Mouse (Mus musculus): ENCODE measurements around the gene Ppp1r9b.
"Not testable (repeated sequence)": the region's sequence is repeated elsewhere in the genome, so short reads cannot be mapped to it uniquely, and the experiment has no call there.

Gene Ppp1r9b

GRCm38 (mm10) chr11:94955103-94955502, 35.7 kb upstream of the Ppp1r9b start:
- no peaks in the 10 kb centered on the region for H3K27me3 ChIP-seq (ENCODE audit: insufficient read depth, low read length)
- TF ChIP-seq POU5F1 (IDR thresholded peaks at IDR 0.05; ENCODE audit: borderline replicate concordance, low read length), result no peak
- TF ChIP-seq NANOG (IDR thresholded peaks at IDR 0.05; ENCODE audit: borderline replicate concordance, low read length), result no peak
- TF ChIP-seq CTCF (conservative IDR thresholded peaks at IDR 0.05; ENCODE audit: low read length), result no peak
- no peak overlapping the region for H3K4me3 ChIP-seq (replicated peaks; ENCODE audit: low read length)
- H3K4me1 ChIP-seq (replicated peaks; ENCODE audit: low read depth, low read length), result peaks cover 72% of the 10 kb centered on the region
- H3K9me3 ChIP-seq (ENCODE audit: low read length), result peaks cover 13% of the 10 kb centered on the region
- H3K36me3 ChIP-seq (ENCODE audit: insufficient read depth, low read length), result no peaks in the 10 kb centered on the region

GRCm38 (mm10) chr11:94957693-94958064, 33.2 kb upstream of the Ppp1r9b start:
- Histone ChIP-seq H3K27me3 (ENCODE audit: insufficient read depth, low read length) (no peaks in the 10 kb centered on the region), H3K9me3 (ENCODE audit: low read length) (no peaks in the 10 kb centered on the region), H3K4me1 (replicated peaks; ENCODE audit: low read depth, low read length) (peaks cover 65% of the 10 kb centered on the region), H3K4me3 (replicated peaks; ENCODE audit: low read length) (peak overlapping the region; percentile 69), H3K36me3 (ENCODE audit: insufficient read depth, low read length) (no peaks in the 10 kb centered on the region)
- TF ChIP-seq CTCF (conservative IDR thresholded peaks at IDR 0.05; ENCODE audit: low read length) (no peak), POU5F1 (IDR thresholded peaks at IDR 0.05; ENCODE audit: borderline replicate concordance, low read length) (no peak), NANOG (IDR thresholded peaks at IDR 0.05; ENCODE audit: borderline replicate concordance, low read length) (no peak)

GRCm38 (mm10) chr11:94958065-94958858, 32.6 kb upstream of the Ppp1r9b start:
- Histone ChIP-seq H3K36me3 (ENCODE audit: insufficient read depth, low read length) (no peaks in the 10 kb centered on the region), H3K27me3 (ENCODE audit: insufficient read depth, low read length) (no peaks in the 10 kb centered on the region), H3K4me3 (replicated peaks; ENCODE audit: low read length) (peak overlapping the region; percentile 69), H3K4me1 (replicated peaks; ENCODE audit: low read depth, low read length) (peaks cover 66% of the 10 kb centered on the region), H3K9me3 (ENCODE audit: low read length) (no peaks in the 10 kb centered on the region)
- TF ChIP-seq POU5F1 (IDR thresholded peaks at IDR 0.05; ENCODE audit: borderline replicate concordance, low read length), result no peak
- TF ChIP-seq NANOG (IDR thresholded peaks at IDR 0.05; ENCODE audit: borderline replicate concordance, low read length), result 0 out of 2 replicates have a peak, but pooled peaks have one; percentile 25

- no peaks in the 10 kb centered on the region for H3K9me3 ChIP-seq (ENCODE audit: low read length)
- H3K4me1 ChIP-seq (replicated peaks; ENCODE audit: low read depth, low read length), result peaks cover 63% of the 10 kb centered on the region
- no peak overlapping the region for H3K4me3 ChIP-seq (replicated peaks; ENCODE audit: low read length)
- TF ChIP-seq POU5F1 (IDR thresholded peaks at IDR 0.05; ENCODE audit: borderline replicate concordance, low read length), result no peak
- TF ChIP-seq CTCF (conservative IDR thresholded peaks at IDR 0.05; ENCODE audit: low read length), result no peak
- H3K27me3 ChIP-seq (ENCODE audit: insufficient read depth, low read length), result peaks cover 4% of the 10 kb centered on the region; the same call in 1 of the 2 replicates
- H3K36me3 ChIP-seq (ENCODE audit: insufficient read depth, low read length), result no peaks in the 10 kb centered on the region
Observed at GRCm38 (mm10) chr11:94962534-94963101, 28.2 kb upstream of the Ppp1r9b start.

- H3K36me3 ChIP-seq (ENCODE audit: insufficient read depth, low read length), result no peaks in the 10 kb centered on the region
- H3K4me1 ChIP-seq (replicated peaks; ENCODE audit: low read depth, low read length), result peaks cover 53% of the 10 kb centered on the region
- H3K9me3 ChIP-seq (ENCODE audit: low read length), result no peaks in the 10 kb centered on the region
- TF ChIP-seq CTCF (conservative IDR thresholded peaks at IDR 0.05; ENCODE audit: low read length), result 0 out of 2 replicates have a peak, but pooled peaks have one; percentile 2
- TF ChIP-seq NANOG (IDR thresholded peaks at IDR 0.05; ENCODE audit: borderline replicate concordance, low read length), result no peak
- H3K27me3 ChIP-seq (ENCODE audit: insufficient read depth, low read length), result peaks cover 43% of the 10 kb centered on the region
- no peak within 1 kb of the TSS for H3K4me3 ChIP-seq (replicated peaks; ENCODE audit: low read length)
Observed at GRCm38 (mm10) chr11:94967419-94967818, 23.4 kb upstream of the Ppp1r9b start, which contains the start of gene Hils1. Hils1 (plus strand) TSS chr11:94967593.

GRCm38 (mm10) chr11:94968187-94968586, 22.6 kb upstream of the Ppp1r9b start:
- Histone ChIP-seq H3K4me1 (replicated peaks; ENCODE audit: low read depth, low read length) (peaks cover 46% of the 10 kb centered on the region), H3K4me3 (replicated peaks; ENCODE audit: low read length) (no peak overlapping the region), H3K27me3 (ENCODE audit: insufficient read depth, low read length) (peaks cover 47% of the 10 kb centered on the region), H3K36me3 (ENCODE audit: insufficient read depth, low read length) (no peaks in the 10 kb centered on the region), H3K9me3 (ENCODE audit: low read length) (no peaks in the 10 kb centered on the region)
- TF ChIP-seq POU5F1 (IDR thresholded peaks at IDR 0.05; ENCODE audit: borderline replicate concordance, low read length) (no peak), CTCF (conservative IDR thresholded peaks at IDR 0.05; ENCODE audit: low read length) (no peak), NANOG (IDR thresholded peaks at IDR 0.05; ENCODE audit: borderline replicate concordance, low read length) (no peak)

GRCm38 (mm10) chr11:94969709-94970108, 21.1 kb upstream of the Ppp1r9b start:
- not testable (repeated sequence) for H3K36me3 ChIP-seq (ENCODE audit: insufficient read depth, low read length); H3K4me3 ChIP-seq (replicated peaks; ENCODE audit: low read length); H3K9me3 ChIP-seq (ENCODE audit: low read length)
- Histone ChIP-seq H3K4me1 (replicated peaks; ENCODE audit: low read depth, low read length) (peaks cover 32% of the 10 kb centered on the region), H3K27me3 (ENCODE audit: insufficient read depth, low read length) (peaks cover 47% of the 10 kb centered on the region)

- Histone ChIP-seq H3K4me3 (replicated peaks; ENCODE audit: low read length) (no peak overlapping the region), H3K36me3 (ENCODE audit: insufficient read depth, low read length) (no peaks in the 10 kb centered on the region), H3K27me3 (ENCODE audit: insufficient read depth, low read length) (peaks cover 47% of the 10 kb centered on the region), H3K4me1 (replicated peaks; ENCODE audit: low read depth, low read length) (peaks cover 28% of the 10 kb centered on the region), H3K9me3 (ENCODE audit: low read length) (no peaks in the 10 kb centered on the region)
- TF ChIP-seq NANOG (IDR thresholded peaks at IDR 0.05; ENCODE audit: borderline replicate concordance, low read length) (no peak), CTCF (conservative IDR thresholded peaks at IDR 0.05; ENCODE audit: low read length) (peak; percentile 34; the same call in 1 of the 2 replicates)
Observed at GRCm38 (mm10) chr11:94970210-94970943, 20.5 kb upstream of the Ppp1r9b start.

All from E14TG2a.4 (cell line).